Mouse (Mus musculus) CH12.LX (cell line): Measurements from ENCODE around the gene Rrp1. TPM values are rescaled to one million over a fixed set of nuclear protein-coding genes. Genes with fewer than 3 reads are reported as not detected.

Experiments used
- DNase-seq: peaks from one replicate; pipeline ENCODE4 v3.0.0-alpha.2; 2013; ENCODE audit errors: extremely low read depth
- H3K27ac ChIP-seq: 2 replicates; pipeline ENCODE4 v1.5.1; 2012; ENCODE audit warnings: low read depth, mild to moderate bottlenecking, control low read depth, moderate library complexity; ENCODE audit not compliant: insufficient read depth
- H3K27me3 ChIP-seq: replicated peaks from 2 replicates; pipeline ENCODE3; 2012; ENCODE audit warnings: inconsistent platforms
- H3K36me3 ChIP-seq, 2 experiments: replicated peaks in 1 of 2; 2 replicates each; pipeline versions ENCODE3 to v1.6.1; 2012; ENCODE audit warnings: inconsistent platforms in 1 of 2, low read length in 1 of 2, mild to moderate bottlenecking in 1 of 2, mixed read lengths in 1 of 2, moderate library complexity in 1 of 2; ENCODE audit not compliant: control insufficient read depth in 1 of 2, insufficient read depth in 1 of 2
- H3K4me1 ChIP-seq, 2 experiments: 2 replicates each; pipeline ENCODE4 v1.6.1; 2012; ENCODE audit warnings: inconsistent platforms in 1 of 2, moderate library complexity in 1 of 2; ENCODE audit not compliant: insufficient read depth in 2 of 2, control insufficient read depth in 1 of 2
- H3K4me2 ChIP-seq: 2 replicates; pipeline ENCODE4 v1.6.1; 2012; ENCODE audit warnings: low read depth, mild to moderate bottlenecking, control low read depth; ENCODE audit not compliant: poor library complexity, insufficient read depth, severe bottlenecking
- H3K4me3 ChIP-seq, 3 experiments: fragments of 150-350 bp in 1 of 3; sonication (generic) in 1 of 3; replicated peaks in 1 of 3; 2 replicates each; pipeline versions ENCODE3 to v1.5.1; 2011 to 2012; ENCODE audit warnings: low read depth in 2 of 3, low read length in 2 of 3, mild to moderate bottlenecking in 2 of 3, moderate library complexity in 2 of 3, control low read depth in 1 of 3, improper control_type of control experiment in 1 of 3, inconsistent platforms in 1 of 3, mixed read lengths in 1 of 3; ENCODE audit not compliant: poor library complexity in 1 of 3
- H3K79me2 ChIP-seq: replicated peaks from 2 replicates; pipeline ENCODE4 v1.6.1; 2012; ENCODE audit warnings: mild to moderate bottlenecking, moderate library complexity; ENCODE audit not compliant: control insufficient read depth, poor library complexity, insufficient read depth, severe bottlenecking; ENCODE audit errors: extremely low read depth
- H3K9ac ChIP-seq: 2 replicates; pipeline ENCODE4 v1.6.1; 2012; ENCODE audit warnings: low read depth, mild to moderate bottlenecking, control low read depth, moderate library complexity; ENCODE audit not compliant: insufficient read depth
- H3K9me3 ChIP-seq: replicated peaks from 2 replicates; pipeline ENCODE3; 2012; ENCODE audit warnings: low read length, inconsistent platforms, mixed read lengths
- BHLHE40 ChIP-seq: IDR thresholded peaks from 2 replicates; pipeline ENCODE4 v1.6.1; 2011; ENCODE audit warnings: mild to moderate bottlenecking, low read depth, low read length, improper control_type of control experiment
- CHD1 ChIP-seq: IDR thresholded peaks from 2 replicates; pipeline ENCODE4 v1.6.1; 2012; ENCODE audit warnings: low read depth, low read length, improper control_type of control experiment, inconsistent platforms
- CHD2 ChIP-seq: IDR thresholded peaks from 2 replicates; pipeline ENCODE4 v1.6.1; 2011; ENCODE audit warnings: low read length, improper control_type of control experiment
- CTCF ChIP-seq, 2 experiments: IDR thresholded peaks in 1 of 2; conservative IDR thresholded peaks in 1 of 2; 2 replicates each; pipeline ENCODE4 v1.5.1; 2011 to 2012; ENCODE audit warnings: low read depth in 2 of 2, low read length in 2 of 2, improper control_type of control experiment in 1 of 2, inconsistent platforms in 1 of 2, mild to moderate bottlenecking in 1 of 2, moderate library complexity in 1 of 2
- E2F4 ChIP-seq: IDR thresholded peaks from 2 replicates; pipeline ENCODE4 v1.6.1; 2011; ENCODE audit warnings: low read depth, low read length, improper control_type of control experiment; ENCODE audit not compliant: insufficient replicate concordance
- ELF1 ChIP-seq: IDR thresholded peaks from 2 replicates; pipeline ENCODE4 v1.6.1; 2014; ENCODE audit warnings: low read depth, mild to moderate bottlenecking, inconsistent platforms, low read length, improper control_type of control experiment
- EP300 ChIP-seq: IDR thresholded peaks from 2 replicates; pipeline ENCODE4 v1.6.1; 2011; ENCODE audit warnings: low read length, improper control_type of control experiment
- ETS1 ChIP-seq: conservative IDR thresholded peaks from 2 replicates; pipeline ENCODE4 v1.6.1; 2012; ENCODE audit warnings: low read depth, mild to moderate bottlenecking, inconsistent platforms, low read length, improper control_type of control experiment, moderate library complexity
- GABPA ChIP-seq: IDR thresholded peaks from 2 replicates; pipeline ENCODE4 v1.6.1; 2012; ENCODE audit warnings: low read depth, low read length, improper control_type of control experiment, inconsistent platforms; ENCODE audit not compliant: insufficient replicate concordance
- HCFC1 ChIP-seq: IDR thresholded peaks from 2 replicates; pipeline ENCODE4 v1.6.1; 2012; ENCODE audit warnings: low read depth, mild to moderate bottlenecking, inconsistent platforms, low read length, improper control_type of control experiment
- IRF4 ChIP-seq: IDR thresholded peaks from 2 replicates; pipeline ENCODE4 v1.6.1; 2014; ENCODE audit warnings: low read depth, mild to moderate bottlenecking, inconsistent platforms, low read length, improper control_type of control experiment
- JUN ChIP-seq: IDR thresholded peaks from 2 replicates; pipeline ENCODE4 v1.6.1; 2011; ENCODE audit warnings: low read depth, mild to moderate bottlenecking, low read length, improper control_type of control experiment, moderate library complexity; ENCODE audit not compliant: insufficient read depth
- JUND ChIP-seq: conservative IDR thresholded peaks from 2 replicates; pipeline ENCODE4 v1.6.1; 2011; ENCODE audit warnings: low read depth, low read length, improper control_type of control experiment
- KAT2A ChIP-seq: IDR thresholded peaks from 2 replicates; pipeline ENCODE4 v1.6.1; 2012; ENCODE audit warnings: low read length, improper control_type of control experiment, inconsistent platforms; ENCODE audit not compliant: insufficient replicate concordance
- MAFK ChIP-seq: IDR thresholded peaks from 2 replicates; pipeline ENCODE4 v1.6.1; 2011; ENCODE audit warnings: low read length, improper control_type of control experiment; ENCODE audit not compliant: insufficient replicate concordance
- MAX ChIP-seq: IDR thresholded peaks from 2 replicates; pipeline ENCODE4 v1.6.1; 2011; ENCODE audit warnings: low read length, improper control_type of control experiment
- MAZ ChIP-seq: IDR thresholded peaks from 2 replicates; pipeline ENCODE4 v1.6.1; 2012; ENCODE audit warnings: low read depth, mild to moderate bottlenecking, inconsistent platforms, low read length, improper control_type of control experiment, moderate library complexity
- MEF2A ChIP-seq: IDR thresholded peaks from 2 replicates; pipeline ENCODE4 v1.6.1; 2014; ENCODE audit warnings: low read depth, mild to moderate bottlenecking, inconsistent platforms, low read length, improper control_type of control experiment, borderline replicate concordance
- MXI1 ChIP-seq: IDR thresholded peaks from 2 replicates; pipeline ENCODE4 v1.6.1; 2011; ENCODE audit warnings: mild to moderate bottlenecking, low read depth, low read length, improper control_type of control experiment
- MYC ChIP-seq: IDR thresholded peaks from 2 replicates; pipeline ENCODE4 v1.6.1; 2011; ENCODE audit warnings: low read depth, mild to moderate bottlenecking, improper control_type of control experiment, low read length
- NELFE ChIP-seq: IDR thresholded peaks from 2 replicates; pipeline ENCODE4 v1.6.1; 2011; ENCODE audit warnings: low read depth, low read length, improper control_type of control experiment
- NRF1 ChIP-seq: IDR thresholded peaks from 2 replicates; pipeline ENCODE4 v1.6.1; 2014; ENCODE audit warnings: low read depth, mild to moderate bottlenecking, inconsistent platforms, low read length, improper control_type of control experiment, moderate library complexity
- PAX5 ChIP-seq: IDR thresholded peaks from 2 replicates; pipeline ENCODE4 v1.6.1; 2012; ENCODE audit warnings: low read length, inconsistent platforms, mixed read lengths
- POLR2A ChIP-seq: IDR thresholded peaks from 2 replicates; pipeline ENCODE4 v1.6.1; 2011; ENCODE audit warnings: low read depth, mild to moderate bottlenecking, improper control_type of control experiment, low read length
- POLR2AphosphoS2 ChIP-seq: IDR thresholded peaks from 2 replicates; pipeline ENCODE4 v1.6.1; 2011; ENCODE audit warnings: low read depth, low read length, improper control_type of control experiment
- RAD21 ChIP-seq: IDR thresholded peaks from 2 replicates; pipeline ENCODE4 v1.6.1; 2011; ENCODE audit warnings: low read depth, mild to moderate bottlenecking, low read length, improper control_type of control experiment, moderate library complexity
- RCOR1 ChIP-seq: conservative IDR thresholded peaks from 2 replicates; pipeline ENCODE4 v1.6.1; 2012; ENCODE audit warnings: low read depth, mild to moderate bottlenecking, inconsistent platforms, low read length, improper control_type of control experiment
- SIN3A ChIP-seq: IDR thresholded peaks from 2 replicates; pipeline ENCODE4 v1.6.1; 2012; ENCODE audit warnings: low read length, improper control_type of control experiment, inconsistent platforms
- SMC3 ChIP-seq: IDR thresholded peaks from 2 replicates; pipeline ENCODE4 v1.6.1; 2011; ENCODE audit warnings: low read depth, low read length, improper control_type of control experiment
- TBP ChIP-seq: conservative IDR thresholded peaks from 2 replicates; pipeline ENCODE4 v1.6.1; 2011; ENCODE audit warnings: low read depth, low read length, improper control_type of control experiment
- TCF12 ChIP-seq: IDR thresholded peaks from 2 replicates; pipeline ENCODE4 v1.6.1; 2014; ENCODE audit warnings: low read depth, mild to moderate bottlenecking, inconsistent platforms, low read length, improper control_type of control experiment
- UBTF ChIP-seq: IDR thresholded peaks from 2 replicates; pipeline ENCODE4 v1.6.1; 2012; ENCODE audit warnings: low read depth, mild to moderate bottlenecking, inconsistent platforms, low read length, improper control_type of control experiment, moderate library complexity
- USF1 ChIP-seq: IDR thresholded peaks from 2 replicates; pipeline ENCODE4 v1.6.1; 2014; ENCODE audit warnings: low read depth, mild to moderate bottlenecking, inconsistent platforms, low read length, improper control_type of control experiment
- USF2 ChIP-seq: conservative IDR thresholded peaks from 2 replicates; pipeline ENCODE4 v1.6.1; 2011; ENCODE audit warnings: low read depth, low read length, improper control_type of control experiment
- ZKSCAN1 ChIP-seq: IDR thresholded peaks from 2 replicates; pipeline ENCODE4 v1.6.1; 2012; ENCODE audit warnings: low read depth, inconsistent platforms, low read length, improper control_type of control experiment, borderline replicate concordance
- ZMIZ1 ChIP-seq: IDR thresholded peaks from 2 replicates; pipeline ENCODE4 v1.6.1; 2012; ENCODE audit warnings: low read depth, mild to moderate bottlenecking, inconsistent platforms, low read length, improper control_type of control experiment
- ZNF384 ChIP-seq: IDR thresholded peaks from 2 replicates; pipeline ENCODE4 v1.6.1; 2012; ENCODE audit warnings: low read depth, low read length, improper control_type of control experiment, inconsistent platforms
- dilution Hi-C: fragments of 300-500 bp; cut with MboI; formaldehyde crosslinking; loops from 2 replicates; pipeline ENCODE4 v1.14.3; 2020; ENCODE audit warnings: low sequenced_read_pairs; ENCODE audit not compliant: extremely low pct_unique_long_range_greater_than_20kb, extremely low pct_ligation_motif_present
- in situ Hi-C: fragments of 300-500 bp; cut with MboI; formaldehyde crosslinking; loops from 3 replicates; pipeline ENCODE4 v1.14.3; 2019; ENCODE audit warnings: low sequenced_read_pairs, low pct_ligation_motif_present, low pct_unique_long_range_greater_than_20kb, mixed read lengths
- polyA plus RNA-seq: library from polyadenylated mRNA; unstranded; fragments of >175 nt; gene quantifications from 2 replicates; pipeline ENCODE4 v1.2.1, GENCODE M21; 2012; ENCODE audit warnings: low read depth; ENCODE audit not compliant: insufficient read length
- total RNA-seq, 2 experiments: library from RNA; depleted of rRNA; stranded (reverse); fragments of 300-350 nt in 1 of 2; fragments of >200 nt in 1 of 2; gene quantifications; 2 replicates each; pipeline ENCODE4 v1.2.3; 2012 to 2014

The Rrp1 gene
- 189 and 203 TPM in 2 replicates for total RNA-seq (2012; rRNA removed)
- total RNA-seq (2014; rRNA removed): 127 and 138 TPM in 2 replicates
- polyA plus RNA-seq: 327 and 659 TPM in 2 replicates

GRCm38 (mm10) chr10:78412319-78413151 lies at the start of gene Rrp1:
Rrp1 (minus strand) TSS chr10:78413043.
- H3K4me2 ChIP-seq: peak within 1 kb of the TSS; percentile 90
- H3K27me3 ChIP-seq: no peaks in the 10 kb centered on the region
- peak within 1 kb of the TSS; percentile 80 for H3K9ac ChIP-seq
- H3K27ac ChIP-seq: peak within 1 kb of the TSS; percentile 70
- peaks cover 33 to 37% of the 10 kb centered on the region in 2 experiments for H3K36me3 ChIP-seq
- H3K4me1 ChIP-seq: peaks cover 4 to 45% of the 10 kb centered on the region in 2 experiments
- in situ Hi-C loops (no loop called here), dilution Hi-C loops (no loop called here)
- H3K9me3 ChIP-seq: no peaks in the 10 kb centered on the region
- DNase-seq: peak; percentile 93
- peaks cover 36% of the 10 kb centered on the region for H3K79me2 ChIP-seq
- peak within 1 kb of the TSS; percentile 97 to 99 (median 98) for H3K4me3 ChIP-seq
- TF ChIP-seq ZMIZ1 (0 out of 2 replicates have a peak, but pooled peaks have one; percentile 65), TBP (0 out of 2 replicates have a peak, but pooled peaks have one; percentile 23), EP300 (no peak), HCFC1 (peak; percentile 90), GABPA (peak; percentile 100), MAFK (no peak), E2F4 (0 out of 2 replicates have a peak, but pooled peaks have one; percentile 14), CHD2 (peak; percentile 46; the same call in 1 of the 2 replicates), RAD21 (peak; percentile 55), MEF2A (peak; percentile 77; the same call in 1 of the 2 replicates), ZKSCAN1 (no peak), USF2 (no peak), POLR2A (peak; percentile 73), ETS1 (peak; percentile 78), MYC (peak; percentile 78; the same call in 1 of the 2 replicates), JUND (0 out of 2 replicates have a peak, but pooled peaks have one; percentile 32), TCF12 (peak; percentile 80), BHLHE40 (peak; percentile 36; the same call in 1 of the 2 replicates), SIN3A (peak; percentile 94), ZNF384 (no peak), IRF4 (peak; percentile 74), ELF1 (peak; percentile 92), JUN (no peak), RCOR1 (peak; percentile 49; the same call in 1 of the 2 replicates), UBTF (0 out of 2 replicates have a peak, but pooled peaks have one; percentile 48), CHD1 (peak; percentile 51; the same call in 1 of the 2 replicates), NELFE (peak; percentile 76), MAZ (peak; percentile 67; the same call in 1 of the 2 replicates), CTCF (conservative IDR thresholded peaks at IDR 0.05 in 1 of 2, IDR thresholded peaks at IDR 0.05 in 1 of 2; ENCODE audit: low read depth in 2 of 2, low read length in 2 of 2) (peak; percentile 92 to 99), NRF1 (peak; percentile 55; the same call in 1 of the 2 replicates), USF1 (no peak), MXI1 (peak; percentile 93), MAX (peak; percentile 89), PAX5 (no peak), POLR2AphosphoS2 (peak; percentile 32; the same call in 1 of the 2 replicates), SMC3 (peak; percentile 67), KAT2A (peak; percentile 83; the same call in 1 of the 2 replicates)
